Mouse (Mus musculus): ENCODE measurements around the gene Zfp473.

Zfp473 gene

GRCm38 (mm10) chr7:44707169-44707675 lies 43.6 kb downstream of the Zfp473 start:
- H3K4me1 ChIP-seq (replicated peaks; ENCODE audit: low read depth, low read length) = peaks cover 64% of the 10 kb centered on the region
- H3K36me3 ChIP-seq (ENCODE audit: insufficient read depth, low read length) = no peaks in the 10 kb centered on the region
- no peak overlapping the region for H3K4me3 ChIP-seq (replicated peaks; ENCODE audit: low read length)
- no peaks in the 10 kb centered on the region for H3K9me3 ChIP-seq (ENCODE audit: low read length)
- no peaks in the 10 kb centered on the region for H3K27me3 ChIP-seq (ENCODE audit: insufficient read depth, low read length)
- no peak for TF ChIP-seq POU5F1 (IDR thresholded peaks at IDR 0.05; ENCODE audit: borderline replicate concordance, low read length)
- no peak for TF ChIP-seq NANOG (IDR thresholded peaks at IDR 0.05; ENCODE audit: borderline replicate concordance, low read length)
- TF ChIP-seq CTCF (conservative IDR thresholded peaks at IDR 0.05; ENCODE audit: low read length) = no peak

GRCm38 (mm10) chr7:44706322-44706721 lies 44.5 kb downstream of the Zfp473 start:
- Histone ChIP-seq H3K27me3 (ENCODE audit: insufficient read depth, low read length) (no peaks in the 10 kb centered on the region), H3K4me1 (replicated peaks; ENCODE audit: low read depth, low read length) (peaks cover 65% of the 10 kb centered on the region)
- TF ChIP-seq POU5F1 (IDR thresholded peaks at IDR 0.05; ENCODE audit: borderline replicate concordance, low read length) = no peak
- TF ChIP-seq NANOG (IDR thresholded peaks at IDR 0.05; ENCODE audit: borderline replicate concordance, low read length) = no peak
- peak; percentile 39 for TF ChIP-seq CTCF (conservative IDR thresholded peaks at IDR 0.05; ENCODE audit: low read length)

GRCm38 (mm10) chr7:44705086-44705485 lies 45.8 kb downstream of the Zfp473 start:
- TF ChIP-seq NANOG (IDR thresholded peaks at IDR 0.05; ENCODE audit: borderline replicate concordance, low read length) (no peak), CTCF (conservative IDR thresholded peaks at IDR 0.05; ENCODE audit: low read length) (peak; percentile 17; the same call in 1 of the 2 replicates), POU5F1 (IDR thresholded peaks at IDR 0.05; ENCODE audit: borderline replicate concordance, low read length) (no peak)
- no peaks in the 10 kb centered on the region for H3K36me3 ChIP-seq (ENCODE audit: insufficient read depth, low read length)
- peak overlapping the region; percentile 76 for H3K4me3 ChIP-seq (replicated peaks; ENCODE audit: low read length)
- H3K4me1 ChIP-seq (replicated peaks; ENCODE audit: low read depth, low read length) = peaks cover 63% of the 10 kb centered on the region
- no peaks in the 10 kb centered on the region for H3K27me3 ChIP-seq (ENCODE audit: insufficient read depth, low read length)
- H3K9me3 ChIP-seq (ENCODE audit: low read length) = no peaks in the 10 kb centered on the region

More at GRCm38 (mm10) chr7:44706322-44706721, 44.5 kb downstream of the Zfp473 start:
- H3K9me3 ChIP-seq (ENCODE audit: low read length) = no peaks in the 10 kb centered on the region
- H3K36me3 ChIP-seq (ENCODE audit: insufficient read depth, low read length) = no peaks in the 10 kb centered on the region
- no peak overlapping the region for H3K4me3 ChIP-seq (replicated peaks; ENCODE audit: low read length)

DNA sequence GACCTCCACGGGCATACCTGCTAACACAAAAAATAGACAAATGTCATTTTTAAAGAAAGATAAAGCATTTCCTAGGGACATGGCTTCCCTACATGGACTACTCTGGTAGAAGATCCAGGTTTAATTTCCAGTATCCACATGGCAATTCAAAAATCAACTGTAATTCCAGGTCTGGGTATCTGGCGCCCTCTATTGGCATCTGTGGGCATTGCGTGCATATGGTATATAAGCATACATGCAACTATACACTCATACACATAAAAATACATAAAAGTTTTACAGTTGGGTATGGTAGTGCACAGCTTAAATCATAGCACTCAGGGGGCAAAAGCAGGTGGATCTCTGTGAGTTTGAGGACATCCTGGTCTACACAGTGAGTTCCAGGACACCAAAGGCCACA lies 46.5 kb downstream of the Zfp473 start:
- TF ChIP-seq POU5F1 (IDR thresholded peaks at IDR 0.05; ENCODE audit: borderline replicate concordance, low read length) (no peak), CTCF (conservative IDR thresholded peaks at IDR 0.05; ENCODE audit: low read length) (peak; percentile 99)
- Histone ChIP-seq H3K4me3 (replicated peaks; ENCODE audit: low read length) (peak overlapping the region; percentile 76), H3K9me3 (ENCODE audit: low read length) (no peaks in the 10 kb centered on the region), H3K27me3 (ENCODE audit: insufficient read depth, low read length) (no peaks in the 10 kb centered on the region), H3K36me3 (ENCODE audit: insufficient read depth, low read length) (no peaks in the 10 kb centered on the region), H3K4me1 (replicated peaks; ENCODE audit: low read depth, low read length) (peaks cover 57% of the 10 kb centered on the region)

DNA sequence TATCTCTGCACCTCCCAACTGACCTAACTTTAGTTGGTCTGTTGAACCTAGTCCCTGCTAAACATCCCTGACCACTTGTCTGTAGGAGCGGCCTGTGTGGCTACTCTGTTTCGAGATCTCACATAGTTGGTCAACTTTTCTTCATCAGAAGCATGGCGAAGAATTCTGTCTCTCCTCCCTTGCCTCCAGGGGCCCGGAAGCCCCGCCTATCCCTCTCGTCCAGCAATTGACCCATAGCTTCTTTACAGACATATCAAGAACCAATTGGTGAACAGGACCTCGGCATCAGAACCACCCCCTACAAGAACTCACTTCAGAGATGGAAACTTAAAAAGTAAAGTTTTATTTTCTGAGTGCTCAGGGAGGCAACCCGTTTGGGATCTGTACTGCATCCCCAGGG lies 47.9 kb downstream of the Zfp473 start:
- Histone ChIP-seq H3K27me3 (ENCODE audit: insufficient read depth, low read length) (no peaks in the 10 kb centered on the region), H3K9me3 (ENCODE audit: low read length) (no peaks in the 10 kb centered on the region), H3K4me1 (replicated peaks; ENCODE audit: low read depth, low read length) (peaks cover 50% of the 10 kb centered on the region), H3K36me3 (ENCODE audit: insufficient read depth, low read length) (no peaks in the 10 kb centered on the region), H3K4me3 (replicated peaks; ENCODE audit: low read length) (peak overlapping the region; percentile 68)
- TF ChIP-seq NANOG (IDR thresholded peaks at IDR 0.05; ENCODE audit: borderline replicate concordance, low read length) = no peak
- no peak for TF ChIP-seq CTCF (conservative IDR thresholded peaks at IDR 0.05; ENCODE audit: low read length)
- TF ChIP-seq POU5F1 (IDR thresholded peaks at IDR 0.05; ENCODE audit: borderline replicate concordance, low read length) = no peak

DNA sequence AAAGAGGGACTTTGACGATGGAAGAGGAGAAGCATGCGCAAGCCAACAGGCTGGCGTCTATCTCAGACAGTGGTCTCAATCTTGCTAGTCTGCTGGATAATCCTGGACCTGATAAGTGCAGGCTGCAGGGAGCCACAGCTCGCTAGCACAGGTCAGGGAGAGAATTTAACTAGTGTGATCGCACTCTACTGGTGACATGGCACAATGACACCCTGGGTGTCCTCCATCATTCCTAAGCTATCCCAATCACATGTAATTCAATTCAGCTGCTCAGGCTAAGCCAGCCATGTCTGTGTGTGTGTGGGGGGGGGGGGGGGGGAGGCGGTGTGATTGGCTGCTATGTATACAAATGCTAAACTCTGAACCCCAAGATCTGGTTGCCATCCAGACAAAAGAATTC lies 48.9 kb downstream of the Zfp473 start:
- Histone ChIP-seq H3K9me3 (ENCODE audit: low read length) (no peaks in the 10 kb centered on the region), H3K27me3 (ENCODE audit: insufficient read depth, low read length) (no peaks in the 10 kb centered on the region), H3K36me3 (ENCODE audit: insufficient read depth, low read length) (no peaks in the 10 kb centered on the region), H3K4me3 (replicated peaks; ENCODE audit: low read length) (peak overlapping the region; percentile 68; the same call in 1 of the 2 replicates), H3K4me1 (replicated peaks; ENCODE audit: low read depth, low read length) (peaks cover 56% of the 10 kb centered on the region)
- TF ChIP-seq CTCF (conservative IDR thresholded peaks at IDR 0.05; ENCODE audit: low read length) (peak; percentile 86), NANOG (IDR thresholded peaks at IDR 0.05; ENCODE audit: borderline replicate concordance, low read length) (no peak)

DNA sequence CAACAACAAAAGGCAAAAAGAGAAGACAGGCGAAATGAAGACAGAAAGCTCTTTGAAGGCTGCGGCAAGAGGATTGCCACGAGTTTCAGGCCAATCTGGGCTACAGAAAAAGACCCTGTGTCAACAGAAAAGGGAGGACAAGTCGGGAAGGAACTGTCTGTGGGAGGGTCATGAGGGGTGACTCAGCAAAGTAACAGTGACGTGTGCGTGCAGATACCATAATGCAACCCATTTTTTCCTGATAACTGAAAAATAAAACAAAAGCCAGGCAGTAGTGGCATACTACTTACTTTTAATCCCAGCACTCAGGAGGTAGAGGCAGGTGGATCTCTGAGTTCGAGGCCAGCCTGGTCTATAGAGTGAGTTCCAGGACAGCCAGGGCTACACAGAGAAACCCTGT lies 52.9 kb downstream of the Zfp473 start:
- no peaks in the 10 kb centered on the region for H3K9me3 ChIP-seq (ENCODE audit: low read length)
- H3K27me3 ChIP-seq (ENCODE audit: insufficient read depth, low read length) = no peaks in the 10 kb centered on the region
- H3K36me3 ChIP-seq (ENCODE audit: insufficient read depth, low read length) = no peaks in the 10 kb centered on the region
- TF ChIP-seq CTCF (conservative IDR thresholded peaks at IDR 0.05; ENCODE audit: low read length) (no peak), NANOG (IDR thresholded peaks at IDR 0.05; ENCODE audit: borderline replicate concordance, low read length) (no peak), POU5F1 (IDR thresholded peaks at IDR 0.05; ENCODE audit: borderline replicate concordance, low read length) (no peak)
- H3K4me3 ChIP-seq (replicated peaks; ENCODE audit: low read length) = no peak overlapping the region
- peaks cover 67% of the 10 kb centered on the region for H3K4me1 ChIP-seq (replicated peaks; ENCODE audit: low read depth, low read length)

DNA sequence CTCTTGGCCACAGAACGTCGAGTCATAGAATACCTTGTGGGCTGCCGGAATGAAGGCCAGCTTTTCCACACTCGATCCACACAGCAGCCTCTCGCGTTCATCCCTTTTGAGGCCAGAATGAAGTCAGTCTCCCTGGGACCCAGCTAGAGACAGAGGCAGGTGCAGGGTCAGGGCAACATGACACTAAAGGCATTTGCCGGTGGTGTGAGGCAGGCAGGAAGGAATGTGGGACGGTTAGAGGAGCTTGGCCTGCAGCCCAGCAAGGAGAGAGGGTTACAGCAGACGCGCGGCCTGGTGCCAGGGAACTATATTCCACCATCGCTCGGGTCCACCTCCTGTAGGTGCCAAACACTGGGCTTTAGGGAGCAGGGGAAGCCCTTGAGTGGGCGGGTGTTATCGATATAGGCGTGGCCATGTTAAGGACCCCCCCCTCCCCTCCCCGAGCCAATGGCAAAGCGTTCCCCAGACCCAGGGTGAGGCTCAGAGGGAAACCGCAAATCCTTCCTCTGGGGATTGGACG lies 53.6 kb downstream of the Zfp473 start:
- Histone ChIP-seq H3K27me3 (ENCODE audit: insufficient read depth, low read length) (no peaks in the 10 kb centered on the region), H3K36me3 (ENCODE audit: insufficient read depth, low read length) (no peaks in the 10 kb centered on the region), H3K4me3 (replicated peaks; ENCODE audit: low read length) (peak overlapping the region; percentile 63), H3K4me1 (replicated peaks; ENCODE audit: low read depth, low read length) (peaks cover 62% of the 10 kb centered on the region), H3K9me3 (ENCODE audit: low read length) (no peaks in the 10 kb centered on the region)
- TF ChIP-seq NANOG (IDR thresholded peaks at IDR 0.05; ENCODE audit: borderline replicate concordance, low read length) = no peak
- no peak for TF ChIP-seq POU5F1 (IDR thresholded peaks at IDR 0.05; ENCODE audit: borderline replicate concordance, low read length)
- no peak for TF ChIP-seq CTCF (conservative IDR thresholded peaks at IDR 0.05; ENCODE audit: low read length)

DNA sequence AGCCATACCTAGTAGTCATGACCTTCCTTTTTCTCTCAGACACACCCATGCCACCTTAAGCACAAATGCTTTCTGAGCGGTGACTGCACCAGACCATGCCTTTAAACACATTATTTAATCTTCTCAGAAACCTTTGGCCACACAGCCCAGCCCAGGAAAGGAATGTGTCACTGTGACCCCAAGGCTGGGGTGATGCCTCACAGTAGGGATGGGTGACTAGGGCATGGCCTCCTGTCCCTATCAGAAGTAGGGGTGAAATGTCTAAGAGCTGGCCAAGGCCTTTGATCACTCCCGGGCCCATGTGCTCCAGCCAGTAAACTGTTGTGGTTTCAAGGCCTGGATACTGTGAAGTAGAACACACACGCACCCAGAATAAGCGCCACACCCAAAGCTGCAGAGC lies 55.6 kb downstream of the Zfp473 start:
- no peak overlapping the region for H3K4me3 ChIP-seq (replicated peaks; ENCODE audit: low read length)
- no peaks in the 10 kb centered on the region for H3K9me3 ChIP-seq (ENCODE audit: low read length)
- H3K36me3 ChIP-seq (ENCODE audit: insufficient read depth, low read length) = no peaks in the 10 kb centered on the region
- peaks cover 54% of the 10 kb centered on the region for H3K4me1 ChIP-seq (replicated peaks; ENCODE audit: low read depth, low read length)
- H3K27me3 ChIP-seq (ENCODE audit: insufficient read depth, low read length) = no peaks in the 10 kb centered on the region
- TF ChIP-seq POU5F1 (IDR thresholded peaks at IDR 0.05; ENCODE audit: borderline replicate concordance, low read length) (no peak), CTCF (conservative IDR thresholded peaks at IDR 0.05; ENCODE audit: low read length) (no peak), NANOG (IDR thresholded peaks at IDR 0.05; ENCODE audit: borderline replicate concordance, low read length) (no peak)

Data from E14TG2a.4 (cell line).